Mouse (Mus musculus): ENCODE results near the gene Cdc37l1.
"Not testable (repeated sequence)": the region's sequence is repeated elsewhere in the genome, so short reads cannot be mapped to it uniquely, and the experiment has no call there.

The Cdc37l1 gene

GRCm38 (mm10) chr19:28990194-28990589 is at the start of gene Cdc37l1:
Gene Cdc37l1 (plus strand): TSS chr19:28990352.
- in situ Hi-C loops (cut with MseI, MboI): no loop called here

GRCm38 (mm10) chr19:28941271-28941670 is 48.9 kb upstream of the Cdc37l1 start:
- in situ Hi-C loops (cut with MseI, MboI): no loop called here

GRCm38 (mm10) chr19:28946782-28947181 is 43.4 kb upstream of the Cdc37l1 start:
- in situ Hi-C loops (cut with MseI, MboI): no loop called here

GRCm38 (mm10) chr19:28947311-28947710 is 42.8 kb upstream of the Cdc37l1 start:
- in situ Hi-C loops (cut with MseI, MboI): no loop called here

GRCm38 (mm10) chr19:28951251-28951650 is 38.9 kb upstream of the Cdc37l1 start:
- in situ Hi-C loops (cut with MseI, MboI): no loop called here

GRCm38 (mm10) chr19:28963113-28963512 is 27.0 kb upstream of the Cdc37l1 start:
- in situ Hi-C loops (cut with MseI, MboI): no loop called here

GRCm38 (mm10) chr19:28963513-28963841 is 26.7 kb upstream of the Cdc37l1 start:
- in situ Hi-C loops (cut with MseI, MboI): no loop called here

- in situ Hi-C loops (cut with MseI, MboI): no loop called here
Observed at GRCm38 (mm10) chr19:28963842-28964551, 26.2 kb upstream of the Cdc37l1 start, which contains the start of gene Plpp6. Gene Plpp6 (plus strand): TSS chr19:28963953.

GRCm38 (mm10) chr19:28964552-28964903 is 25.6 kb upstream of the Cdc37l1 start:
- in situ Hi-C loops (cut with MseI, MboI): no loop called here

GRCm38 (mm10) chr19:28967652-28968051 is 22.5 kb upstream of the Cdc37l1 start, which contains the start of gene 4430402I18Rik:
Gene 4430402I18Rik (minus strand): TSS chr19:28967800.
- in situ Hi-C loops (cut with MseI, MboI): no loop called here

- in situ Hi-C loops (cut with MseI, MboI): no loop called here
Observed at GRCm38 (mm10) chr19:28968178-28968577, 22.0 kb upstream of the Cdc37l1 start.

GRCm38 (mm10) chr19:28969231-28969630 is 20.9 kb upstream of the Cdc37l1 start:
- in situ Hi-C loops (cut with MseI, MboI): no loop called here

GRCm38 (mm10) chr19:28970251-28970650 is 19.9 kb upstream of the Cdc37l1 start:
- in situ Hi-C loops (cut with MseI, MboI): no loop called here

GRCm38 (mm10) chr19:28974862-28975611 is 15.1 kb upstream of the Cdc37l1 start:
- in situ Hi-C loops (cut with MseI, MboI): no loop called here

- in situ Hi-C loops (cut with MseI, MboI): no loop called here
Observed at GRCm38 (mm10) chr19:28982617-28983016, 7.5 kb upstream of the Cdc37l1 start.

- in situ Hi-C loops (cut with MseI, MboI): no loop called here
Observed at GRCm38 (mm10) chr19:28989515-28989914, 637 bp upstream of the Cdc37l1 start.

GRCm38 (mm10) chr19:28990590-28991221 is 554 bp downstream of the Cdc37l1 start:
- in situ Hi-C loops (cut with MseI, MboI): no loop called here

- in situ Hi-C loops (cut with MseI, MboI): no loop called here
Observed at GRCm38 (mm10) chr19:28991391-28991790, 1.2 kb downstream of the Cdc37l1 start.

GRCm38 (mm10) chr19:28994870-28995269 is 4.7 kb downstream of the Cdc37l1 start:
- in situ Hi-C loops (cut with MseI, MboI): no loop called here

GRCm38 (mm10) chr19:28995366-28995765 is 5.2 kb downstream of the Cdc37l1 start:
- in situ Hi-C loops (cut with MseI, MboI): no loop called here

GRCm38 (mm10) chr19:28997976-28998630 is 8.0 kb downstream of the Cdc37l1 start:
- in situ Hi-C loops (cut with MseI, MboI): no loop called here

GRCm38 (mm10) chr19:29000321-29000720 is 10.2 kb downstream of the Cdc37l1 start:
- in situ Hi-C loops (cut with MseI, MboI): not testable (repeated sequence)
